Mouse (Mus musculus): ENCODE data around the gene Ablim2.

DNA sequence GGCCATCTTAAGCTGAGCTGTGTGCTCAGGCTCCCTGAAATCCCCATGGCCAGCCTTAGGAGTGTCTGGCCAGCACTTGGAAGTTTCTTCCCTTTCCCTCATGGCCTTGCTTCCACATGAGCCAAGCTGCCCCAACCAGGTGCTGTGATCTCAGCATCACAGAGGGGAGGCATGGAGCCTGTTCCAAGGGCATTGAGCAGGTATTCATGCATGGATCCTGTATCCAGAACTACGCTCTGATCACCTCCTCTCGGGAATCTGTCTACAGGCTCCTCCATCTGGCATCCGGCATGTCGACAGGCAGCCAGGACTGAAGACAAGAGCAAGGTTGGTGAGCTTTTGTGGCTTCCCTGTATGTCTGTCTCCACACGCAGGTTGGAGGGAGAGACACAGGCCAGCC is 70.2 kb downstream of the Ablim2 start:
- TF ChIP-seq CTCF (IDR thresholded peaks at IDR 0.05; ENCODE audit: extremely low read depth, insufficient read depth, insufficient read length, insufficient replicate concordance) (no peak), POLR2A (IDR thresholded peaks at IDR 0.05; ENCODE audit: low read depth, low read length) (no peak)

All from spleen, adult 2 months (tissue).